Mouse (Mus musculus) stomach, embryonic 15.5 days (tissue): ENCODE results near the gene Llcfc1. TPM values are rescaled to one million over a fixed set of nuclear protein-coding genes. Genes with fewer than 3 reads are reported as not detected.

Source experiments
- ATAC-seq: fragments of 200-750 bp; cut with Nextera tagmentation; 2 replicates; pipeline ENCODE4 v1.8.0; 2017; ENCODE audit warnings: low read depth, moderate number of reproducible peaks, moderate TSS enrichment; ENCODE audit not compliant: insufficient read depth, low FRiP score
- H3K27ac ChIP-seq: fragments of 300-500 bp; sonication (generic); 2 replicates; pipeline ENCODE4 v1.5.1; 2015; ENCODE audit warnings: mild to moderate bottlenecking, inconsistent platforms
- H3K27me3 ChIP-seq: fragments of 300-500 bp; sonication (generic); replicated peaks from 2 replicates; pipeline ENCODE4 v1.6.1; 2015; ENCODE audit warnings: inconsistent platforms
- H3K36me3 ChIP-seq: fragments of 300-500 bp; sonication (generic); 2 replicates; pipeline ENCODE4 v1.6.1; 2015; ENCODE audit warnings: inconsistent platforms
- H3K4me1 ChIP-seq: fragments of 300-500 bp; sonication (generic); 2 replicates; pipeline ENCODE4 v1.6.1; 2015; ENCODE audit warnings: inconsistent platforms
- H3K4me2 ChIP-seq: fragments of 300-500 bp; sonication (generic); 2 replicates; pipeline ENCODE4 v1.6.1; 2015; ENCODE audit warnings: mild to moderate bottlenecking, inconsistent platforms
- H3K4me3 ChIP-seq: fragments of 300-500 bp; sonication (generic); replicated peaks from 2 replicates; pipeline ENCODE4 v1.5.1; 2015; ENCODE audit warnings: inconsistent platforms
- H3K9ac ChIP-seq: fragments of 300-500 bp; sonication (generic); 2 replicates; pipeline ENCODE4 v1.6.1; 2015; ENCODE audit warnings: inconsistent platforms
- H3K9me3 ChIP-seq: fragments of 300-500 bp; sonication (generic); 2 replicates; pipeline ENCODE4 v1.6.1; 2016; ENCODE audit warnings: inconsistent platforms
- WGBS: fragments of 180-500 bp; shearing (Covaris S2); methylation state at CpG from one replicate; pipeline ENCODE4 v1.1.7; 2015; 5-methylcytosine and 5-hydroxymethylcytosine counted together
- polyA plus RNA-seq: library from polyadenylated mRNA; unstranded; fragments of >200 nt; fragmentation: Nextera tagmentation; extraction: Ambion mirVana; gene quantifications from 2 replicates; pipeline ENCODE4 v1.2.1, GENCODE M21; 2015

Llcfc1 gene
- polyA plus RNA-seq, 1 experiment from 2014 or later = 0.68 TPM

DNA sequence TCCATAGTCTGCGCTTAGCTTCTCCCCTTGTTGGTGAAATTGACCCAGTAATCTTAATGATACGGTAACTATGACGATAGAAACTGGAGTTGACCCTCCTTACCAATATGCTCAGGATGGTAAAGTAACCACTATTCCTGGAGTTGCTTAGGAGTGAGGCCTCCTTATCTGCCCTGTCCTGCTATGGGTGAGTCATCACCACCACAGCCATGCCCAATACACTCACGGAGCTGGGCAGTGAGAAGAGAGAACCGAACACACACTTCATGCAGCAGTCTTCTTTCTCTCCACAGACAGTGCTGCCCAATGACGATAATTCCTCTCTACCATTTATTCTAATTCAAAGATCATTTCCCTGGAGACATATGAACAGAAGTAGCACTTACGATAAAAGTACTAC is 22.0 kb downstream of the Llcfc1 start:
- no peak overlapping the region for H3K4me2 ChIP-seq
- no peak overlapping the region for H3K9ac ChIP-seq
- peak; percentile 84 for ATAC-seq
- no peaks in the 10 kb centered on the region for H3K9me3 ChIP-seq
- no peak overlapping the region for H3K27ac ChIP-seq
- no peaks in the 10 kb centered on the region for H3K27me3 ChIP-seq
- H3K4me3 ChIP-seq = no peak overlapping the region
- no peaks in the 10 kb centered on the region for H3K36me3 ChIP-seq
- no peaks in the 10 kb centered on the region for H3K4me1 ChIP-seq
- WGBS = 83% methylated on average over 7 of the region's 7 CpGs

GRCm38 (mm10) chr6:41710281-41710680 is 26.1 kb downstream of the Llcfc1 start:
- no peaks in the 10 kb centered on the region for H3K4me1 ChIP-seq

DNA sequence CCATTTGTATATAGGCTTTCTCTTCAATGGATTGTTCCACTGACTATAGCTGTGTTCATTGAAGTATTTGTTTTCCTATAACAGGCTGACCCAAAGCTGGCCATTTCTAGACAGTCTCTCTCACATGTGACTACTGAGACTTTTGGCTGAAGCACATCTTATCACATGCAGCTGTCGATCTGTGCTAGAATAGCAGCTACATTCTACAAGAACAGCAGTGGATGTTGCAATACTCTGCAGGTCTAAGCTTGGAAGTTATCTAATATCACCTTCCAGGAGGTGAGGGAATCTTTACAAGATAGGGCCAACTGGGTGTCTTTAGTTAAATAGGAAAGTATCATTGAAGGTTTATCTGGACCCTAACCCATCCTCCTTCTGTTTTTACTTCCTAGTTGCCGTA is 37.2 kb downstream of the Llcfc1 start:
- H3K4me1 ChIP-seq = no peaks in the 10 kb centered on the region
- 85% methylated on average over 2 of the region's 2 CpGs for WGBS
- H3K4me2 ChIP-seq = no peak overlapping the region
- H3K36me3 ChIP-seq = no peaks in the 10 kb centered on the region
- no peaks in the 10 kb centered on the region for H3K27me3 ChIP-seq
- no peak overlapping the region for H3K4me3 ChIP-seq
- H3K27ac ChIP-seq = no peak overlapping the region
- no peak overlapping the region for H3K9ac ChIP-seq
- no peaks in the 10 kb centered on the region for H3K9me3 ChIP-seq
- ATAC-seq = no peak

More at GRCm38 (mm10) chr6:41710281-41710680, 26.1 kb downstream of the Llcfc1 start:
- H3K27ac ChIP-seq = no peak overlapping the region
- no peaks in the 10 kb centered on the region for H3K36me3 ChIP-seq
- no peaks in the 10 kb centered on the region for H3K9me3 ChIP-seq
- H3K27me3 ChIP-seq = no peaks in the 10 kb centered on the region
- H3K4me2 ChIP-seq = no peak overlapping the region
- H3K4me3 ChIP-seq = no peak overlapping the region
- WGBS = 81% methylated on average over 1 of the region's 1 CpGs
- H3K9ac ChIP-seq = no peak overlapping the region
- no peak for ATAC-seq

DNA sequence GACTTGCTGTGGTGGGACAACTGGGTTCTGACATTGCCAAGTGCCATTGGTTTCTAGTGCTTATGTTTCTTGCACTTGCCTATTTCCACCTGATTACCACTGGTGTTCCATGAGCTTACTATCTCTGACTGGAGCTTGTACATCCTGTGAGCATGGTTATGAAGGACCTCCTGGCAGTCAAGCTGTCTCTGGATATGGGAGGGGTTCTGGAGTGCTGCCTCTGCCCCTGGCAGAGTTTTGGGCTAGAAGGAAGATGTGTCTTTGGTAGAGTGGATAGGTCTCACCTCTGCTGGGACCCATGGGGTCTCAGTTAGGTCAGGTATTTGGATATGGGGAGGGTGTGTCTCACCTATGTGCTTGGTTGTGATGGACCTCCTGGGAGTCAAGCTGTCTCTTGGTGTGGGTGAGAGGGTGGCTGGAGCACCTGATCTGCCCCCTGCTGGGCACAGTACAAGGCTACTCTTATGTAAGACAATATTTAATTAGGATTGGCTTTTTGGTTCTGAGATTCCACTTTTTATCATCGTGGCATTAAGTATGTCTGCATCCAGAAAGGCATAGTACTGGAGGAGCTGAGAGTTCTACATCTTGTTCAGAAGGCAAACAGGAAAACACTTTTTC is 43.9 kb downstream of the Llcfc1 start:
- Histone ChIP-seq H3K4me3 (no peak overlapping the region), H3K9me3 (no peaks in the 10 kb centered on the region), H3K27ac (no peak overlapping the region), H3K36me3 (no peaks in the 10 kb centered on the region), H3K9ac (no peak overlapping the region), H3K4me1 (no peaks in the 10 kb centered on the region), H3K4me2 (no peak overlapping the region), H3K27me3 (no peaks in the 10 kb centered on the region)
- 0 out of 2 replicates have a peak, but pooled peaks have one; percentile 43 for ATAC-seq
- 70% methylated on average over 1 of the region's 1 CpGs for WGBS

GRCm38 (mm10) chr6:41734719-41735470 is 50.7 kb downstream of the Llcfc1 start:
- H3K4me1 ChIP-seq = no peaks in the 10 kb centered on the region
- no peak overlapping the region for H3K4me2 ChIP-seq
- no peak for ATAC-seq
- WGBS = 83% methylated on average over 5 of the region's 5 CpGs
- no peak overlapping the region for H3K4me3 ChIP-seq
- no peak overlapping the region for H3K27ac ChIP-seq
- H3K9ac ChIP-seq = no peak overlapping the region
- H3K9me3 ChIP-seq = no peaks in the 10 kb centered on the region
- H3K27me3 ChIP-seq = no peaks in the 10 kb centered on the region
- no peaks in the 10 kb centered on the region for H3K36me3 ChIP-seq

Other genes with a start within 250 kb of the Llcfc1 start
- 89.9 and 105 TPM in 2 replicates for gene Gm10334, start 238.3 kb upstream of the Llcfc1 start, polyA plus RNA-seq
- 367 and 403 TPM in 2 replicates for gene Prss1, start 225.5 kb upstream of the Llcfc1 start, polyA plus RNA-seq
- gene Prss2, start 162.6 kb upstream of the Llcfc1 start, polyA plus RNA-seq = 141 and 187 TPM in 2 replicates
- 9.2 and 12.0 TPM in 2 replicates for gene Ephb6, start 78.9 kb upstream of the Llcfc1 start, polyA plus RNA-seq
- gene Trpv6, start 48.0 kb upstream of the Llcfc1 start, polyA plus RNA-seq = 5.0 and 5.3 TPM in 2 replicates
- gene Trpv5, start 3.7 kb upstream of the Llcfc1 start, polyA plus RNA-seq = 0.04 and 0.05 TPM in 2 replicates
- gene Kel, start 19.9 kb downstream of the Llcfc1 start, polyA plus RNA-seq = 9.4 and 21.7 TPM in 2 replicates
- not detected in 2 replicates for gene Olfr459, start 90.7 kb downstream of the Llcfc1 start, polyA plus RNA-seq
- not detected in 2 replicates for gene Pip, start 163.1 kb downstream of the Llcfc1 start, polyA plus RNA-seq
- gene Sval2, start 168.6 kb downstream of the Llcfc1 start, polyA plus RNA-seq = not detected in 2 replicates